Mouse (Mus musculus): Measurements from ENCODE around the gene Cacna1a.

GRCm38 (mm10) chr8:84349526-84349925 lies 38.7 kb upstream of the Cacna1a start:
- TF ChIP-seq MAFK (IDR thresholded peaks at IDR 0.05; ENCODE audit: borderline replicate concordance, low read depth, low read length) (no peak), POLR2A (IDR thresholded peaks at IDR 0.05; ENCODE audit: control insufficient read depth in 1 of 2, insufficient read depth in 1 of 2, low read depth in 1 of 2, low read length in 2 of 2, poor library complexity in 1 of 2) (no peak), SMC3 (IDR thresholded peaks at IDR 0.05; ENCODE audit: low read depth, low read length) (no peak), CTCF (IDR thresholded peaks at IDR 0.05 in 2 of 3, conservative IDR thresholded peaks at IDR 0.05 in 1 of 3; ENCODE audit: control insufficient read depth in 1 of 3, insufficient read depth in 1 of 3, low read depth in 2 of 3, low read length in 3 of 3, poor library complexity in 1 of 3, severe bottlenecking in 1 of 3) (no peak), USF1 (IDR thresholded peaks at IDR 0.05; ENCODE audit: low read depth, low read length) (no peak)

Measured in MEL (cell line).